Mouse (Mus musculus) forebrain, embryonic 14.5 days (tissue): ENCODE results near the gene Olfr965. TPM values are rescaled to one million over a fixed set of nuclear protein-coding genes. Genes with fewer than 3 reads are reported as not detected.

Source experiments
- ATAC-seq: fragments of 200-750 bp; cut with Nextera tagmentation; 2 replicates; pipeline ENCODE4 v1.8.0; 2017; ENCODE audit warnings: mild to moderate bottlenecking, moderate library complexity
- DNase-seq: peaks from one replicate; pipeline ENCODE4 v3.0.0-alpha.2; 2015; ENCODE audit warnings: low spot score
- H3K27ac ChIP-seq: fragments of 300-500 bp; sonication (generic); 2 replicates; pipeline ENCODE4 v1.5.1; 2014; ENCODE audit warnings: low read depth, mild to moderate bottlenecking, control low read depth, low read length, moderate library complexity
- H3K27me3 ChIP-seq: fragments of 300-500 bp; sonication (generic); replicated peaks from 2 replicates; pipeline ENCODE4 v1.6.1; 2014; ENCODE audit warnings: low read length, control low read depth, mixed read lengths; ENCODE audit not compliant: control insufficient read depth, insufficient read depth
- H3K36me3 ChIP-seq: fragments of 300-500 bp; sonication (generic); 2 replicates; pipeline ENCODE4 v1.6.1; 2014; ENCODE audit warnings: low read length, control low read depth; ENCODE audit not compliant: control insufficient read depth, insufficient read depth
- H3K4me1 ChIP-seq: fragments of 300-500 bp; sonication (generic); 2 replicates; pipeline ENCODE4 v1.6.1; 2014; ENCODE audit warnings: antibody characterized with exemption, low read length, control low read depth; ENCODE audit not compliant: control insufficient read depth, insufficient read depth
- H3K4me2 ChIP-seq: fragments of 300-500 bp; sonication (generic); 2 replicates; pipeline ENCODE4 v1.6.1; 2014; ENCODE audit warnings: mild to moderate bottlenecking, control low read depth, low read length
- H3K4me3 ChIP-seq: fragments of 300-500 bp; sonication (generic); 2 replicates; pipeline ENCODE4 v1.5.1; 2014; ENCODE audit warnings: low read depth, low read length, control low read depth
- H3K9ac ChIP-seq: fragments of 300-500 bp; sonication (generic); 2 replicates; pipeline ENCODE4 v1.6.1; 2014; ENCODE audit warnings: mild to moderate bottlenecking, low read length, control low read depth, moderate library complexity
- H3K9me3 ChIP-seq: fragments of 300-500 bp; sonication (generic); replicated peaks from 2 replicates; pipeline ENCODE4 v1.6.1; 2016; ENCODE audit warnings: low read length, control low read depth, mixed read lengths; ENCODE audit not compliant: control insufficient read depth
- WGBS: fragments of 180-500 bp; shearing (Covaris S2); extraction: QIAGEN DNeasy Blood & Tissue Kit; methylation state at CpG from one replicate; pipeline ENCODE4 v1.1.7; 2014; 5-methylcytosine and 5-hydroxymethylcytosine counted together
- polyA plus RNA-seq: library from polyadenylated mRNA; unstranded; fragments of >200 nt; fragmentation: Nextera tagmentation; extraction: Ambion mirVana; gene quantifications from 2 replicates; pipeline ENCODE4 v1.2.1, GENCODE M21; 2014

The Olfr965 gene
- polyA plus RNA-seq, 1 experiment from 2014 or later = not detected

- Histone ChIP-seq H3K27ac (no peak within 1 kb of the TSS), H3K4me2 (no peak within 1 kb of the TSS), H3K4me3 (no peak within 1 kb of the TSS), H3K27me3 (no peaks in the 10 kb centered on the region), H3K4me1 (no peaks in the 10 kb centered on the region), H3K9me3 (no peaks in the 10 kb centered on the region), H3K36me3 (no peaks in the 10 kb centered on the region), H3K9ac (no peak within 1 kb of the TSS)
- DNase-seq (no peak), ATAC-seq (no peak)
Observed at GRCm38 (mm10) chr9:39730678-39731077, 19.5 kb downstream of the Olfr965 start, which contains the start of gene Olfr150. TSS of gene Olfr150 (plus strand) at chr9:39730978.

GRCm38 (mm10) chr9:39740741-39741140, 29.6 kb downstream of the Olfr965 start:
- H3K27ac ChIP-seq = no peak overlapping the region
- ATAC-seq (no peak), DNase-seq (no peak)
- H3K4me1 ChIP-seq = no peaks in the 10 kb centered on the region
- H3K9me3 ChIP-seq = no peaks in the 10 kb centered on the region
- no peak overlapping the region for H3K4me2 ChIP-seq
- no peaks in the 10 kb centered on the region for H3K27me3 ChIP-seq
- H3K9ac ChIP-seq = no peak overlapping the region
- WGBS = 97% methylated on average over 1 of the region's 1 CpGs
- no peaks in the 10 kb centered on the region for H3K36me3 ChIP-seq
- no peak overlapping the region for H3K4me3 ChIP-seq

DNA sequence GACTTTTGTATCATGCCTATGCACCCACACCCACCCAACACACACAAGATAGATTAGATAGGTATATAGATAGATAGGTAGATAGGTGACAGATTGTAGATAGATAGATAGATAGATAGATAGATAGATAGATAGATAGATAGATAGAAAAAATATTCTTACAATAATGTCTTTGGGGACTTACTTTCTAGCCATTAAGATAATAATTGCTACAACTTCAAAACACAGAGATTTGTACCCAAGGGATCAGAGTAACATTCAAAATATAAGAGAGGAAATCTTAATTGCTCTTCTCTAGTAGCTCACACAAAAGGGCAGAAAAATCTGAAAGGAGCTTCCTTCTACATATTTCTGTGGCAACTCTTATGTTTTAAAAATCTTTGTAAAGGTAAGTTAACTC, 34.8 kb downstream of the Olfr965 start, which contains the start of gene Olfr967:
TSS of gene Olfr967 (plus strand) at position 301 of the 400 bp plus-strand sequence.
- H3K27me3 ChIP-seq = no peaks in the 10 kb centered on the region
- no peaks in the 10 kb centered on the region for H3K4me1 ChIP-seq
- no peak for DNase-seq
- no peaks in the 10 kb centered on the region for H3K36me3 ChIP-seq
- H3K9me3 ChIP-seq = no peaks in the 10 kb centered on the region
- H3K4me3 ChIP-seq = no peak within 1 kb of the TSS
- no peak for ATAC-seq
- H3K27ac ChIP-seq = no peak within 1 kb of the TSS
- H3K4me2 ChIP-seq = no peak within 1 kb of the TSS
- no peak within 1 kb of the TSS for H3K9ac ChIP-seq

DNA sequence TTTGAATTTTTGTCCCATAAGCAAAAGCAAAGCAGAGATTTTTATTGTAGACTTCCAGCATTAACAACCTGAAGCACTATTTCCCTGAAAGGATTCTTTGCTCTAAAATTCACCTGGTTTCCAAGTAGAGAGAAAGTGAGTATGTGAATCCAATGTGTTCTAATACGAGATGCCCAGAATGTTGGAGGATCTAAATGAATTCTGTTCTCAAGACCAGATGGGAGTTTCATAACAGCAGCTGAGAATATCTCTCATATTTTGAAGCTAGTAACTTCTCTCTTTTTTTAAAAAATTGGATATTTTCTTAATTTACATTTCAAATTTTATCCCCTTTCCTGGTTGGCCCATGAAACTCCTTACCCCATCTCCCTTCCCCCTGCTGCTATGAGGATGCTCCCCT, 35.3 kb downstream of the Olfr965 start:
- Histone ChIP-seq H3K4me2 (no peak overlapping the region), H3K36me3 (no peaks in the 10 kb centered on the region), H3K9ac (no peak overlapping the region), H3K4me3 (no peak overlapping the region), H3K9me3 (no peaks in the 10 kb centered on the region), H3K4me1 (no peaks in the 10 kb centered on the region), H3K27me3 (no peaks in the 10 kb centered on the region), H3K27ac (no peak overlapping the region)
- DNase-seq (no peak), ATAC-seq (no peak)
- 86% methylated on average over 1 of the region's 1 CpGs for WGBS

Other genes with a start within 250 kb of the Olfr965 start
- gene Olfr955, start 239.4 kb upstream of the Olfr965 start, polyA plus RNA-seq = not detected in 2 replicates
- gene Olfr44, start 217.4 kb upstream of the Olfr965 start, polyA plus RNA-seq = not detected in 2 replicates
- not detected in 2 replicates for gene Olfr957, start 195.5 kb upstream of the Olfr965 start, polyA plus RNA-seq
- not detected in 2 replicates for gene Olfr958, start 157.3 kb upstream of the Olfr965 start, polyA plus RNA-seq
- not detected in 2 replicates for gene Olfr959, start 135.8 kb upstream of the Olfr965 start, polyA plus RNA-seq
- gene AW551984, start 107.0 kb upstream of the Olfr965 start, polyA plus RNA-seq = 51.5 and 68.6 TPM in 2 replicates
- not detected in 2 replicates for gene Olfr148, start 100.7 kb upstream of the Olfr965 start, polyA plus RNA-seq
- gene Olfr960, start 90.0 kb upstream of the Olfr965 start, polyA plus RNA-seq = not detected in 2 replicates
- gene Olfr961, start 66.3 kb upstream of the Olfr965 start, polyA plus RNA-seq = not detected in 2 replicates
- not detected in 2 replicates for gene Olfr963, start 44.1 kb upstream of the Olfr965 start, polyA plus RNA-seq
- not detected in 2 replicates for gene Olfr149, start 4.2 kb upstream of the Olfr965 start, polyA plus RNA-seq
- not detected in 2 replicates for gene Olfr150, start 19.6 kb downstream of the Olfr965 start, polyA plus RNA-seq
- not detected in 2 replicates for gene Olfr967, start 34.9 kb downstream of the Olfr965 start, polyA plus RNA-seq
- not detected in 2 replicates for gene Olfr968, start 71.9 kb downstream of the Olfr965 start, polyA plus RNA-seq
- gene Olfr969, start 79.6 kb downstream of the Olfr965 start, polyA plus RNA-seq = not detected in 2 replicates
- not detected in 2 replicates for gene Olfr970, start 97.5 kb downstream of the Olfr965 start, polyA plus RNA-seq
- not detected in 2 replicates for gene Olfr971, start 125.5 kb downstream of the Olfr965 start, polyA plus RNA-seq
- gene Olfr972, start 155.1 kb downstream of the Olfr965 start, polyA plus RNA-seq = not detected in 2 replicates
- not detected in 2 replicates for gene Olfr229, start 196.0 kb downstream of the Olfr965 start, polyA plus RNA-seq
- gene Olfr974, start 226.1 kb downstream of the Olfr965 start, polyA plus RNA-seq = not detected in 2 replicates
- not detected in 2 replicates for gene Olfr975, start 240.7 kb downstream of the Olfr965 start, polyA plus RNA-seq
- not detected in 2 replicates for gene Olfr976, start 249.8 kb downstream of the Olfr965 start, polyA plus RNA-seq